Mouse (Mus musculus): ENCODE data around the gene Klhl1. TPM values are rescaled to one million over a fixed set of nuclear protein-coding genes. Genes with fewer than 3 reads are reported as not detected.
"Not testable (repeated sequence)": the region's sequence is repeated elsewhere in the genome, so short reads cannot be mapped to it uniquely, and the experiment has no call there.

Klhl1 gene
- polyA plus RNA-seq, 1 experiment from 2014 or later: 0.11 TPM

DNA sequence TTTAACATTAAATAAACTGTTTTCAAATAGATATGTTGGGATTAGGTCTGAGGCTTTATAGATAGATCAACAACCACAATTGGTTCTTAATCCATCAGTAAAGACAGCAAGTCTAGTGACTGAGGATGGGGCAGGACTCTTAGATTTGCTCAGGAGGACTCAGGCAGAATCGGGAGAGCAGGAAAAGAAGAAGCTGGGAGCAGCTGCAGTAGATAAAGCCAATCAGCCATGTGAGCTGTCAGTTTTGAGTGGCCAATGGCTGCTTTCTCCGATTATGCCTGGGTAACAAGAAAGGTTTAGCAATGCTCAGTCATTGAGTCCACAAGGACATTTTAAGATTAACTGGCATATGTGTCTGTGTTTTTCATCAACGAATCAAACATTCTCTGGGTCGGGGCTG lies 187.8 kb downstream of the Klhl1 start:
- ATAC-seq (ENCODE audit: insufficient number of reproducible peaks, insufficient read depth, low FRiP score, low TSS enrichment, low read depth): no peak
- Histone ChIP-seq H3K9me3 (no peaks in the 10 kb centered on the region), H3K4me2 (no peak overlapping the region), H3K4me1 (no peaks in the 10 kb centered on the region), H3K36me3 (no peaks in the 10 kb centered on the region), H3K27ac (no peak overlapping the region), H3K27me3 (no peaks in the 10 kb centered on the region), H3K9ac (no peak overlapping the region), H3K4me3 (no peak overlapping the region)
- WGBS: 62% methylated on average over 4 of the region's 4 CpGs

DNA sequence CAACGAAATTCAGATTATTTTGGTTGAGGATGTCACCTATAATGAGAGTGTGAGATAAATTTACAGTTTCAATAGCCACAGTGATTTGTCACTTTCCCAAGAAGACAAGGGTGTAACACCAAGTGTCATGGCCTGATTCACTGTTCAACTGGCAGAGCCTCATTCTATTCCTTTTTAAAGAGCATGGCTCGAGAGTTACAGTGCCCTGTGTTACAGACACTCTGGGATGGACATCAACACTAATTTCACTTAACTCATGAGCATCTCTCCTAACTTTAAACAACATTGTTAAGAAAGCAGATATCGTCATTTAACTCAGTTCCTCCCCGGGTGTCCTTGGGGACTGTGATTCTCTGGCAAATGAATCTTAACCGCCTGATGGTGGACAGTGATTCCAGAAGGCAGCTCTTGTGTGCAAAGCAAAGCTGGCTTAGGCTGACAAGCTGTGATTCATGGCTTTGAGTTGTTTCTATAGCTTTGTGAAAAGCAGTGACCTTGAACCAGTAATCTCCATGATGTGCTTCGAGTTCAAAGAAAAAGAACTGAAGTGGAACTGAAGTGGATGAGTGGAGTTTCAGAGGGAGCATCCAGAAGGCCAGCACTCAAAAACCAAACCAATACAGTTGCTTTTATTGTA lies 301.0 kb downstream of the Klhl1 start:
- H3K36me3 ChIP-seq: no peaks in the 10 kb centered on the region
- no peak overlapping the region for H3K4me2 ChIP-seq
- H3K9ac ChIP-seq: no peak overlapping the region
- H3K9me3 ChIP-seq: no peaks in the 10 kb centered on the region
- no peaks in the 10 kb centered on the region for H3K4me1 ChIP-seq
- ATAC-seq (ENCODE audit: insufficient number of reproducible peaks, insufficient read depth, low FRiP score, low TSS enrichment, low read depth): no peak
- 68% methylated on average over 6 of the region's 6 CpGs for WGBS
- no peak overlapping the region for H3K4me3 ChIP-seq
- H3K27me3 ChIP-seq: no peaks in the 10 kb centered on the region
- no peak overlapping the region for H3K27ac ChIP-seq

DNA sequence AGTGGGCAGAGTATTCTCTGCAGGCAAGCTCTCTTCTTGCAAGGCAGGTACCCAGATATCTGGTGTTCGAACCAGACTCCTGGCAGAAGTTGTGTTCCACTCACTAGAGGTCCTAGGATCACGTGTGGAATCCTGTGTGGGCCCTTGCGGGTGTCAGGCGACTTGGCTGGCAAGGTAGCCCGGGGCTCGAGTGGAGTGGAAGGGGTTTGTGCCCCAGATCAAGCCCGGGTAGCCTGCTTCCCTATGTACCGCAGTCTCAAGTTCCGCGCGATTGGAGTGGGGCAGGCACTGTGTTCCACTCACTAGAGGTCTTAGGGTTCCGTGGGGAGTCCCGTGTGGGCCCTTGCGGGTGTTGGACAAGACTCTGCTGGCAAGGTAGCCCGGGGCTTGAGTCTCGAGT lies 324.1 kb downstream of the Klhl1 start:
- H3K4me3 ChIP-seq; H3K9ac ChIP-seq; H3K27ac ChIP-seq; H3K27me3 ChIP-seq; H3K36me3 ChIP-seq; H3K4me1 ChIP-seq; ATAC-seq (ENCODE audit: insufficient number of reproducible peaks, insufficient read depth, low FRiP score, low TSS enrichment, low read depth); H3K4me2 ChIP-seq; H3K9me3 ChIP-seq: not testable (repeated sequence)
- WGBS: 90% methylated on average over 16 of the region's 16 CpGs

DNA sequence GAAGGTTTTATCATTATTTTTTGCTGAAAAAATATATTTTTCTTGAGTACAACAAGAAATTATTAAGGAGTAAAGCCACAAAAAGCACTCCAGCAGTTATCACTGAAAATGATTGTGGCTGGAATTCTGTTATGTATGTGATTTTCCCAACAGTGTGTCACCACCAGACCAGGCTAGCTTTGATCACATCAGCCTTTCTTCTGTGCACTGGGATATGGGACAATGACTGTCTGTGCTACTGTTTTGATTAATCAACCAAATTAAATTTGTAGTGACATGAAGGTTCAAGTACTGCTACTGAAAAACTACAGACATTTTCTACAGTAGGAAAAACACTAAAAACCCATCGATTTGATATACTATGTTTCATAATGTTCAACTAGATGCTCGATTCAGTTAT lies 344.4 kb downstream of the Klhl1 start:
- Histone ChIP-seq H3K4me2 (no peak overlapping the region), H3K4me1 (no peaks in the 10 kb centered on the region), H3K27me3 (no peaks in the 10 kb centered on the region), H3K36me3 (no peaks in the 10 kb centered on the region), H3K4me3 (no peak overlapping the region), H3K27ac (no peak overlapping the region), H3K9ac (no peak overlapping the region), H3K9me3 (no peaks in the 10 kb centered on the region)
- no peak for ATAC-seq (ENCODE audit: insufficient number of reproducible peaks, insufficient read depth, low FRiP score, low TSS enrichment, low read depth)
- 80% methylated on average over 2 of the region's 2 CpGs for WGBS

DNA sequence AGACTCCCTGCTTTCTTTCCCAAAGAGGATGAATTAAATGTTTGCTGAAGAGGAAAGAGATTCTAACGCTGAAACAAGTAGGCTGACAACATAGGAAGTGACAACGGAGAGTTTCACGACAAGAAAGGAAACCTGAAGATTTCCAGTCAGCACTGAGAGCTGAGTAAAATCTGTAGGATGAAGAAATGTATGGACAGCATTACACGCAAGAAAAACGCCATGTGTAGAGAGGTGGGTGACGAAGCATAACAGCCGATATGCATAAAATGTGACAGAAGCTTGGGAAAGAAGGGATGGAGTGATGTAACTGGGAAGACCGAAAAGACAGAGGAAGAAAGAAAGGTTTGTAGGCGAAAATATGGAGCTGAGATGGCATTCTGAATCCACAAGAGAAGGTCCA lies 375.8 kb downstream of the Klhl1 start:
- H3K9ac ChIP-seq: no peak overlapping the region
- no peaks in the 10 kb centered on the region for H3K4me1 ChIP-seq
- ATAC-seq (ENCODE audit: insufficient number of reproducible peaks, insufficient read depth, low FRiP score, low TSS enrichment, low read depth): no peak
- 71% methylated on average over 9 of the region's 9 CpGs for WGBS
- H3K36me3 ChIP-seq: no peaks in the 10 kb centered on the region
- H3K4me3 ChIP-seq: no peak overlapping the region
- no peak overlapping the region for H3K4me2 ChIP-seq
- no peaks in the 10 kb centered on the region for H3K9me3 ChIP-seq
- no peaks in the 10 kb centered on the region for H3K27me3 ChIP-seq
- H3K27ac ChIP-seq: no peak overlapping the region

DNA sequence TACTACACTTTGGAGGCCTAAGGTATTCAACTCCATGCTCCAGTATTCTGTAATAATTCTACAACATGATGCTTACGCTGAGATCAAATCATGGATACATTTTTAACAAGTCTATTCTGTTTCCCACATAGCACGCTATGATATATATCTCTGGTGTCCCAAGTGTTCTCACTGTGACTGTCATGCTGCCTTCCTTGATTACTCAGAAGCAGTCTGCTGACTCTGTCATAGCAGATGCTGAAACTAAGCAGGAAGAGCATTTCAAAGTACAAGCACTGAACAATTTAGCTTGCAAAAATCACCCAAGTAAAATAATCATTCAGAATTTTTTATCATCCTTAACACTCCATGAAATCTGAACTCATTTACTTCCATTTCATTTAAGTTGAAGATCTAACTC lies 378.7 kb downstream of the Klhl1 start:
- no peak for ATAC-seq (ENCODE audit: insufficient number of reproducible peaks, insufficient read depth, low FRiP score, low TSS enrichment, low read depth)
- Histone ChIP-seq H3K4me3 (no peak overlapping the region), H3K4me2 (no peak overlapping the region), H3K27ac (no peak overlapping the region), H3K36me3 (no peaks in the 10 kb centered on the region), H3K9ac (no peak overlapping the region), H3K9me3 (no peaks in the 10 kb centered on the region), H3K4me1 (no peaks in the 10 kb centered on the region), H3K27me3 (no peaks in the 10 kb centered on the region)
- 85% methylated on average over 2 of the region's 2 CpGs for WGBS

DNA sequence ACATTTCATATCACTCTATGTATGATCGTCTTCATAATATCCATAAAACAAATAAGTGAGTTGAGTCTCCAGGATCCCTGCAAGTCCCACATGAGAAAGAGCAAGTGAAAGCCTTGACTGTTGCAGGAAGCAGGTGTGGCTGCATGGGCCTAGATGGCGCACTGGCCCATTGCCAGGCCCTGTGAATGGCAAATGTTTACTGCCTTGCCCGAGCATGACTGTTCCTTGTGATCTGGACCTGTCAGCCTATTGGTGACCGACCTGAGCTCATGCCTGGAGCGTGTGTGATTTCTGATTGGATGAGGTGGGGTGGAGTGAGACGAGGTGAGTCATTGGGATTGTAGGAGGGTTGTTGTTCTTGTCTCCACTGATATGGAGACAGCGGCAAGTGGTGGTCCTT lies 411.5 kb downstream of the Klhl1 start:
- Histone ChIP-seq H3K27me3 (no peaks in the 10 kb centered on the region), H3K4me2 (no peak overlapping the region), H3K36me3 (no peaks in the 10 kb centered on the region), H3K4me3 (no peak overlapping the region), H3K27ac (no peak overlapping the region), H3K4me1 (no peaks in the 10 kb centered on the region), H3K9ac (no peak overlapping the region), H3K9me3 (no peaks in the 10 kb centered on the region)
- no peak for ATAC-seq (ENCODE audit: insufficient number of reproducible peaks, insufficient read depth, low FRiP score, low TSS enrichment, low read depth)
- 76% methylated on average over 7 of the region's 7 CpGs for WGBS

DNA sequence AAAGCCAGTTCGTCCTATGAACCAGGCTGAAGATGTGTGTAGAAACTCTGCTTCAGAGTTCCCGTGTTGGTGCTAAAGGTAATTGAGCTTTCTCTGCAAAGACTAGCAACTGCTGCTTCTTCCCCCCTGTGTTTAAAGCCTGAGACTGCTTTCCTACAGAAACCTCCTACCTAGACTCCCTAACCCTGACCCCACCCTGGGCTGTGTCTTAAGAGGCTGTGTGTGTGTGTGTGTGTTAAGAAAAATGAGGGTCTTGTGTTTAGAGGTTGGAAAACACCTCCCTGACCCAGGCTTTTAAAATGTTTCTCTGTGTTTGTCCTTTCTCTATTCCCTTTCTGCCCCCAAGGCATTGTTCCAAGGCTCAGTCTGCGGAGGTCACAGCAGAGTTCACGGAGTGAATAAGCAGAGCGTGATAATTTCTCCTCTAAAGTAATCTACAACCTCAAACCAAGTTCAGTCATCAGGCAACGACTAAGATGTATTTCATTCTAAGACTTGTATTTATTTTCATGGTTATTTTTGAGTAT lies 437.2 kb downstream of the Klhl1 start:
- no peaks in the 10 kb centered on the region for H3K4me1 ChIP-seq
- no peak overlapping the region for H3K9ac ChIP-seq
- H3K4me3 ChIP-seq: no peak overlapping the region
- H3K27me3 ChIP-seq: no peaks in the 10 kb centered on the region
- no peak for ATAC-seq (ENCODE audit: insufficient number of reproducible peaks, insufficient read depth, low FRiP score, low TSS enrichment, low read depth)
- 15% methylated on average over 6 of the region's 6 CpGs for WGBS
- H3K36me3 ChIP-seq: no peaks in the 10 kb centered on the region
- no peaks in the 10 kb centered on the region for H3K9me3 ChIP-seq
- no peak overlapping the region; the same call in 1 of the 2 replicates for H3K27ac ChIP-seq
- H3K4me2 ChIP-seq: no peak overlapping the region

DNA sequence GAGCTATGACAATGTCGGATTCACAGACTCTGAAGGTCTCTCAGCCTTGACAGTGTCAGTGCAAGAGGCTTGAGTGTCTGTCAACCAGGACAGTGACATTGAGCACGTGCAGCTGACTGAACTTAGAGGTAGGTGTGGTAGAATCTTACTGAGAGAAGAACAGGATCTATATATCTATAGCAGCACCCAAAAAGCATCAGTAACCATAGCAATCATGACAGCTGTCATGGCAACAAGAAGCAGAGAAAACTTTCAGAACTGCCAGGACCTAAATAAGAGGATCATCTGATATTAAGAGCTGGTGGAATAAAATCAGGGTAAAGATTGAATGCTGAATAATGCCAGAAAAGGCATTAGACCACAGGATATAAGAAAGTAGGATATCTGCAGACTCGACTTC lies 453.0 kb downstream of the Klhl1 start:
- Histone ChIP-seq H3K27me3 (no peaks in the 10 kb centered on the region), H3K27ac (no peak overlapping the region), H3K4me1 (no peaks in the 10 kb centered on the region), H3K36me3 (no peaks in the 10 kb centered on the region), H3K9me3 (no peaks in the 10 kb centered on the region), H3K9ac (no peak overlapping the region), H3K4me2 (no peak overlapping the region), H3K4me3 (no peak overlapping the region)
- WGBS: 68% methylated on average over 3 of the region's 3 CpGs
- ATAC-seq (ENCODE audit: insufficient number of reproducible peaks, insufficient read depth, low FRiP score, low TSS enrichment, low read depth): no peak

All from embryonic facial prominence, embryonic 13.5 days (tissue).